Comparison of ENCODE assay signal across 25 mouse cellular contexts in the genomic region with DNA sequence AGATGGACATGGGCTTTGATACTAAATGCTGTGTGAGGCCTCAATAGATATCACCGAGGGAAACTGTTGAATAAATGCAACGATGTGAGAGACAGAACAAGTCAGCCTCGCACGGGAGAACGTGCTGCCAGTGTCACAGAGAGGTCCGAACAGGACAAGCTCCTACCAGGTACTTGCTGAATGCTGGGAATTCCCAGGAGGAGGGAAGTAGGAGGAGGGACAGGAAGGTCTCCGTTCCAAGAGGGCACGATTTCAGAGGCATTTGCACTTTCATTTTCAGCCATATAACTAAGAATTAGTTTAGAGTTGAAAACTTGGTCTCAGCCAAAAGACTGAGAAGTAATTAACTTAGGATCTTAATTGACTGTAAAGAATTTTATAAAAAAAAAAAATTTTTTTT. TPM values are rescaled to one million over a fixed set of nuclear protein-coding genes. Genes with fewer than 3 reads are reported as not detected.
DNase-seq lines count a peak whose midpoint lies in the region; ATAC-seq and TF ChIP-seq lines count a peak whose summit lies in the region.
"Had no signal": no experiment of that assay in that cellular context is flagged by ENCODE, and none has a peak within 500 bp of the region (broad histone marks: within the 10 kb centered on the region; RNA-seq: fewer than 3 reads in every experiment).

No protein-coding gene starts in this region.

- no peak for TF ChIP-seq POLR2A in heart, adult 2 months (IDR thresholded peaks at IDR 0.05; ENCODE audit: insufficient read depth, low read depth, low read length)

- no peak for ATAC-seq in heart, embryonic 12.5 days (ENCODE audit: insufficient number of reproducible peaks, low FRiP score)
- ATAC-seq in kidney, embryonic 14.5 days (ENCODE audit: low FRiP score, low TSS enrichment), result no peak
- ATAC-seq in lung, postnatal 0 days, result no peak
- ATAC-seq: forebrain, embryonic 15.5 days; intestine, embryonic 16.5 days; midbrain, embryonic 16.5 days had no signal

- H3K27ac ChIP-seq in heart, adult 2 months, result peak overlapping the region; percentile 47
- H3K27ac ChIP-seq in heart, embryonic 12.5 days (ENCODE audit: poor library complexity, severe bottlenecking), result no peak overlapping the region
- no peak overlapping the region for H3K27ac ChIP-seq in kidney, embryonic 14.5 days (ENCODE audit: low read depth, low read length)
- H3K27ac ChIP-seq in lung, postnatal 0 days (ENCODE audit: low read length), result no peak overlapping the region
- H3K27ac ChIP-seq: embryonic facial prominence, embryonic 13.5 days; forebrain, embryonic 10.5 days; forebrain, embryonic 15.5 days; heart, embryonic 15.5 days; hindbrain, embryonic 13.5 days; stomach, embryonic 15.5 days had no signal

- no peaks in the 10 kb centered on the region for H3K4me1 ChIP-seq in heart, adult 2 months (ENCODE audit: control insufficient read depth, insufficient read depth, low read length)
- H3K4me1 ChIP-seq in heart, embryonic 12.5 days (replicated peaks), result no peaks in the 10 kb centered on the region; the same call in 1 of the 2 replicates
- no peaks in the 10 kb centered on the region for H3K4me1 ChIP-seq in kidney, embryonic 14.5 days (ENCODE audit: control insufficient read depth, insufficient read depth, low read length)
- H3K4me1 ChIP-seq in lung, postnatal 0 days (ENCODE audit: insufficient read depth, low read depth, low read length), result no peaks in the 10 kb centered on the region
- H3K4me1 ChIP-seq: forebrain, embryonic 15.5 days; hindbrain, embryonic 13.5 days; stomach, embryonic 15.5 days had no signal

- no peaks in the 10 kb centered on the region for H3K79me2 ChIP-seq in heart, adult 2 months (replicated peaks; ENCODE audit: control insufficient read depth, insufficient read depth, low read length)

- no peak overlapping the region; the same call in 1 of the 2 replicates for H3K4me3 ChIP-seq in heart, adult 2 months
- no peak overlapping the region for H3K4me3 ChIP-seq in heart, embryonic 12.5 days
- H3K4me3 ChIP-seq in kidney, embryonic 14.5 days (ENCODE audit: low read length), result no peak overlapping the region
- no peak overlapping the region for H3K4me3 ChIP-seq in lung, postnatal 0 days (ENCODE audit: low read depth, low read length)
- H3K4me3 ChIP-seq: embryonic facial prominence, embryonic 13.5 days; forebrain, embryonic 10.5 days; forebrain, embryonic 15.5 days; heart, embryonic 15.5 days; hindbrain, embryonic 13.5 days; stomach, embryonic 15.5 days had no signal

- TF ChIP-seq CTCF in heart, adult 2 months (IDR thresholded peaks at IDR 0.05), result no peak
- TF ChIP-seq CTCF in lung, postnatal 0 days (IDR thresholded peaks at IDR 0.05), result no peak

- DNase-seq in adrenal gland, adult 2 months, result peak; percentile 14
- no peak for DNase-seq in adrenal gland, postnatal 25 days
- peak in 1 of 2 experiments; percentile 26 for DNase-seq in heart, adult 2 months
- peak; percentile 24 for DNase-seq in kidney, postnatal 14 days
- DNase-seq in lung, postnatal 0 days (ENCODE audit: low spot score), result no peak
- DNase-seq in lung, postnatal 25 days (ENCODE audit: low spot score), result no peak
- DNase-seq: adrenal gland, postnatal 36 days; cerebellum, adult 18-20 months; cerebellum, postnatal 10 days; kidney, postnatal 10 days; lung, postnatal 10 days; right cerebral cortex, postnatal 25 days had no signal

- no peak overlapping the region for H3K9ac ChIP-seq in heart, adult 2 months (ENCODE audit: low read depth, low read length)
- H3K9ac ChIP-seq in heart, embryonic 12.5 days, result no peak overlapping the region
- no peak overlapping the region for H3K9ac ChIP-seq in kidney, embryonic 14.5 days (ENCODE audit: low read depth, low read length)
- H3K9ac ChIP-seq in lung, postnatal 0 days (replicated peaks; ENCODE audit: low read depth), result no peak overlapping the region
- H3K9ac ChIP-seq: embryonic facial prominence, embryonic 13.5 days; forebrain, embryonic 15.5 days; heart, embryonic 15.5 days; hindbrain, embryonic 13.5 days; stomach, embryonic 15.5 days had no signal

- 0 out of 2 replicates have a peak, but pooled peaks have one; percentile 27 for TF ChIP-seq EP300 in heart, adult 2 months (IDR thresholded peaks at IDR 0.05; ENCODE audit: insufficient read depth, low read depth, low read length)
- no peak for TF ChIP-seq EP300 in lung, postnatal 0 days (IDR thresholded peaks at IDR 0.05)

- H3K27me3 ChIP-seq in heart, adult 2 months (ENCODE audit: control insufficient read depth, insufficient read depth, low read length), result no peaks in the 10 kb centered on the region
- no peaks in the 10 kb centered on the region for H3K27me3 ChIP-seq in heart, embryonic 12.5 days (replicated peaks)
- no peaks in the 10 kb centered on the region for H3K27me3 ChIP-seq in kidney, embryonic 14.5 days (ENCODE audit: control insufficient read depth, insufficient read depth, low read length)
- H3K27me3 ChIP-seq in lung, postnatal 0 days (replicated peaks; ENCODE audit: insufficient read depth, low read length), result no peaks in the 10 kb centered on the region
- H3K27me3 ChIP-seq: embryonic facial prominence, embryonic 13.5 days; forebrain, embryonic 15.5 days; heart, embryonic 15.5 days; hindbrain, embryonic 13.5 days; stomach, embryonic 15.5 days had no signal

- WGBS in heart, adult 2 months, result 44% methylated on average over 8 of the region's 8 CpGs
- 75% methylated on average over 8 of the region's 8 CpGs for WGBS in heart, embryonic 12.5 days
- WGBS in kidney, embryonic 14.5 days, result 77% methylated on average over 8 of the region's 8 CpGs
- 55% methylated on average over 8 of the region's 8 CpGs for WGBS in lung, postnatal 0 days

- intact Hi-C loops in heart, adult 2 months (cut with DNase I), result no loop called here

- H3K4me2 ChIP-seq in heart, embryonic 12.5 days, result no peak overlapping the region
- H3K4me2 ChIP-seq in kidney, embryonic 14.5 days (replicated peaks; ENCODE audit: low read depth, low read length), result no peak overlapping the region
- 0 out of 2 replicates have a peak overlapping the region, but pooled peaks have one; percentile 32 for H3K4me2 ChIP-seq in lung, postnatal 0 days (replicated peaks; ENCODE audit: low read depth, low read length)
- H3K4me2 ChIP-seq: embryonic facial prominence, embryonic 13.5 days; forebrain, embryonic 15.5 days; heart, embryonic 15.5 days; hindbrain, embryonic 13.5 days; liver, embryonic 11.5 days; midbrain, embryonic 11.5 days; stomach, embryonic 15.5 days had no signal

- H3K9me3 ChIP-seq in heart, embryonic 12.5 days (replicated peaks), result no peaks in the 10 kb centered on the region
- no peaks in the 10 kb centered on the region for H3K9me3 ChIP-seq in kidney, embryonic 14.5 days (ENCODE audit: control insufficient read depth, low read length)
- no peaks in the 10 kb centered on the region for H3K9me3 ChIP-seq in lung, postnatal 0 days (ENCODE audit: low read length)
- H3K9me3 ChIP-seq: embryonic facial prominence, embryonic 13.5 days; forebrain, embryonic 10.5 days; forebrain, embryonic 15.5 days; G1E; heart, embryonic 15.5 days; hindbrain, embryonic 13.5 days; stomach, embryonic 15.5 days had no signal

- H3K36me3 ChIP-seq in heart, adult 2 months (ENCODE audit: control insufficient read depth, insufficient read depth, low read length), result no peaks in the 10 kb centered on the region
- H3K36me3 ChIP-seq in heart, embryonic 12.5 days, result no peaks in the 10 kb centered on the region
- no peaks in the 10 kb centered on the region for H3K36me3 ChIP-seq in kidney, embryonic 14.5 days (ENCODE audit: control insufficient read depth, insufficient read depth, low read length)
- H3K36me3 ChIP-seq in lung, postnatal 0 days (ENCODE audit: insufficient read depth, low read length), result no peaks in the 10 kb centered on the region
- H3K36me3 ChIP-seq: embryonic facial prominence, embryonic 13.5 days; forebrain, embryonic 10.5 days; forebrain, embryonic 15.5 days; G1E; heart, embryonic 15.5 days; hindbrain, embryonic 13.5 days; stomach, embryonic 15.5 days had no signal

RNA-seq across cellular contexts. Expression of gene Eid1, which starts 21.3 kb away (rescaled TPM):
- 100 to 1,000 TPM in 1 of 2 experiments, 10 to 100 TPM in 1; 98.6 to 141 TPM for total RNA-seq in adrenal gland, adult 2 months (2021)
- polyA plus RNA-seq in adrenal gland, adult 2 months (2012; rRNA removed), result 28.9 and 29.6 TPM in 2 replicates
- total RNA-seq in adrenal gland, postnatal 25 days (2021), result 104 and 123 TPM in 2 replicates
- total RNA-seq in heart, adult 2 months (2021), result 10 to 100 TPM; 44.3 to 45.7 TPM
- 12.6 and 16.0 TPM in 2 replicates for polyA plus RNA-seq in heart, adult 2 months (2012; rRNA removed)
- 216 and 224 TPM in 2 replicates for polyA plus RNA-seq in heart, embryonic 12.5 days (2016; fragmentation: Nextera tagmentation; extraction: Ambion mirVana)
- 163 and 167 TPM in 2 replicates for polyA plus RNA-seq in kidney, embryonic 14.5 days (2014; fragmentation: Nextera tagmentation; extraction: Ambion mirVana)
- 91.4 and 104 TPM in 2 replicates for polyA plus RNA-seq in lung, postnatal 0 days (2015; fragmentation: Nextera tagmentation; extraction: Ambion mirVana)
- polyA plus RNA-seq: G1E had no signal

RNA-seq across cellular contexts. Expression of gene Cep152, which starts 26.6 kb away (rescaled TPM):
- total RNA-seq in adrenal gland, adult 2 months (2021), result 1 to 10 TPM; 2.4 to 2.8 TPM
- 0.44 and 0.64 TPM in 2 replicates for polyA plus RNA-seq in adrenal gland, adult 2 months (2012; rRNA removed)
- total RNA-seq in adrenal gland, postnatal 25 days (2021), result 5.1 TPM in 2 replicates
- 1 to 10 TPM; 1.4 TPM for total RNA-seq in heart, adult 2 months (2021)
- 0.51 and 1.2 TPM in 2 replicates for polyA plus RNA-seq in heart, adult 2 months (2012; rRNA removed)
- polyA plus RNA-seq in heart, embryonic 12.5 days (2016; fragmentation: Nextera tagmentation; extraction: Ambion mirVana), result 5.2 and 6.9 TPM in 2 replicates
- polyA plus RNA-seq in kidney, embryonic 14.5 days (2014; fragmentation: Nextera tagmentation; extraction: Ambion mirVana), result 4.8 and 11.4 TPM in 2 replicates
- polyA plus RNA-seq in lung, postnatal 0 days (2015; fragmentation: Nextera tagmentation; extraction: Ambion mirVana), result 1.3 and 1.8 TPM in 2 replicates

Comparison
In these comparisons a context has a peak if more than half of its experiments do, and no peak if none do; other contexts are left out.
1. DNase-seq: peak in adrenal gland, adult 2 months (single experiment) and kidney, postnatal 14 days (single experiment); none in adrenal gland, postnatal 25 days (single experiment), lung, postnatal 0 days (single experiment) and lung, postnatal 25 days (single experiment).